Mouse (Mus musculus) heart, postnatal 25 days (tissue): Measurements from ENCODE around the gene Alox5ap. TPM values are rescaled to one million over a fixed set of nuclear protein-coding genes. Genes with fewer than 3 reads are reported as not detected.
A peak's percentile ranks its signal among the peaks of the same experiment; 100 is the strongest.

ENCODE experiments used
- DNase-seq: peaks from one replicate; pipeline ENCODE4 v3.0.0; 2022; ENCODE audit warnings: low spot score
- intact Hi-C: fragments of 180-260 bp; cut with DNase I; formaldehyde crosslinking; loops from one replicate; pipeline ENCODE4 v1.15.1; 2025
- total RNA-seq, 2 experiments: library from RNA; stranded (reverse); gene quantifications; 2 replicates each; pipeline ENCODE4 v1.2.3; 2021

Alox5ap gene
- total RNA-seq: 10 to 100 TPM; 16.5 to 17.0 TPM

DNA sequence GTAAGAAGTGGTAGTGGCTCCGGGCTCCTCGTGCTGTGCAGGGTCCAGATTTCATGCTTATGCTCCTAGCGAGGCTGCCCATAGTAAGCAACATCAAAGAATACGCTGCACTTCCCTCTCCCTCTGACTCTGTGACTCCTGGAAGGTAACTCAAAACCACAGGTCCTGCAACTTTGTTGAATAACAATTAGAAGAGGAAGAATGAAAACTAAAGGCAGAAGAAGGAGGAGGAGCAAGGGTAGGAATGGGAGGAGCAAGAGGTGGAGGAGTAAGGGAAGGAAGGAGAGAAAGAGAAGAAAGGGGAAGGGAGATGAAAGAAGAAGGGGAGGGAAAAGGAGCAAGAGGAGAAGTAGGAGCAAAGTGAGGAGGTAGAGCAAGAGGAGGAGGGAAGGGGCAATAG lies at the start of gene Alox5ap:
TSS of gene Alox5ap (plus strand) at position 363 of the 400 bp plus-strand sequence.
- intact Hi-C loops: no loop called here
- no peak for DNase-seq

DNA sequence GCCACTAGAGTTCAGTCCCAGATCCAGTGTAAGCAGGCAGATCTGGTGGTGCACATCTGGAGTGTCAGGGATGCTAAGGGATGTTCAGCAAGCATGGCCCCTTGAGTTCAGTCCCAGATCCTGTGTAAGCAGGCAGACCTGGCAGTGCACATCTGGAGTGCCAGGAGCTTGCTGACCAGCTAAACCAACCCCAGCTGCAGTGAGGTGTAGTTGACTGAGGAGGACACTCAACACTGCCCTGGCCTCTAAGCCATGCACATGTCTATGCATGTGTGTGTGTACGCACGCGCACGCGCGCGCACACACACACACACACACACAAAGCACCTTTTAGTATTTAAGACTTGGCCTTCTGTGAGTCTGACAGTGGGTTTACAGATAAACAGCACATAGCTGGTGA lies 49.0 kb upstream of the Alox5ap start:
- intact Hi-C loops: no loop called here
- no peak for DNase-seq

DNA sequence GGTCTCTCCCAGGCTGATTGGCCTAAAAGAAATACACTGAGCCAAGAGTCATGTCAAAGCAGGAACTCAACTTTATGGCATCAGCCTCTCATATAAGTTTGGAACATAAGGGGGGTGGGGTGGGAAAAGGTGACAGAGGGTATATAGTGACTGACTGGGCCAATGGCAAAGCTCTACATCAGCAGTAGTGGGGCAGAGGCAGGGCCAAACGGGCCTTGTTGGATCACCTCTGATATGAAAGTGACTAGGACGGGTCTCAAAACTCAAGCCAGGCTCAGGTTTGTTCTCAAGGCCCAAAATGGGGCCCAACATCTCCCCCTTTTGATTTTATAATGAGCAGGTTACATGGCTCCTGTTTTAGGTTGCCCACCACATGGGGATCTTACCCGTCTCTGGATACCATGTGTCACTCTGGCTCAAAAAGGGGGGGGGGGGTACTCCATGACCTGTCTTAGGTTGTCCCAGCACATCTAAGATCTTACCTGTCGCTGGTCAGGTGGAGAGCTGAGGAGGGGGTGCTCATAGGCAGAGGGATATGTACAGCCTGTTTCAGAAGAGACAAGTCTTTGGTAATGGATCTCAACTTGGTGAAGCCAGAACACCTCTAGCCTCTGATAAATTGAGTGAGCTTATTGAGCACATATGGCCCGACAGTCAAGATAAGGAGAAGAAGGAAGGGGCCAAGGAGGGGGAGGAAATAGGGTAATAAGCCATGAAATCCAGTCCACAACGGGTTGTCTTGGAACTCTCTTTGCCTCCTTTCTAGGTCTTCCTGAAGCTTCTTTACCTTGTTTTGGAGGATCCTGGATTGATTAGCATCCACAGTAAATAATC lies 46.8 kb upstream of the Alox5ap start:
- no peak for DNase-seq
- intact Hi-C loops: no loop called here

DNA sequence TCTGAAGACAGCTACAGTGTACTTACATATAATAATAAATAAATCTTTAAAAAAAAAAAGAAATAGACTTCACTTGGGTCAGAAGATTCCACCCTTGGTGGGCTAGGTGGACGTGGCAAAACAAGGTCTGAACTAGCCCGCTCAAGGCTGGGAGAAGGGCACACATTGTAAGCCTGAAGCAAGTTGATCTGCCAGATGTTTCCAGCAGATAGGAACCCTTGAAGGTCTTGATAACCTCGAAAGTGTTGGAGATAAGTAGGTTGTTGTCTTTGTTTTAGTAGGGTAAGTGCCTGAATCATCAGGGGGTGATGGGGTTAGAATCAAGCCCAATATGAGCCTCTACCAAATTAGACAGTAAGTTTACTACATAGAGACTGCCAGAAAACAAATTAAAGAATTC lies 45.1 kb upstream of the Alox5ap start:
- intact Hi-C loops: no loop called here
- no peak for DNase-seq

DNA sequence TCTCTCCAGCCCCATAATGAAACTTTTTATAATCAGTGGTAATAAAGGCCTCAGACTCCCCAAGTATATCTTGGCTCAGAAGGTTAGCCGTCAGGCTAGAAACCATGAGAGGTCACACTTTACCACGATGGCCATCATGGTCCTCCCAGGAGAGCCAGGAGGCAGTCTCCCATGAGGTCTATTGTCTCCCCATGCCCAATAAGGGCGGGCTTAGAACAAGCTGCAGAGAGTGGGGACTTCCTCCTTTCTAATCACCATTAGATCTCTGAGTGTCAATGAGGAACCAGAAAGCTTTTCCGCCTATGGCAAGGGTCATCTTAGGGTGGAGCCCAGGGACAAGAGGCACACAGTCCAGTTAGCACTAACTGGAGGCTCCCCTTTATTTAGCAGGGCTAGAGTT lies 43.2 kb upstream of the Alox5ap start:
- DNase-seq: no peak
- intact Hi-C loops: no loop called here

DNA sequence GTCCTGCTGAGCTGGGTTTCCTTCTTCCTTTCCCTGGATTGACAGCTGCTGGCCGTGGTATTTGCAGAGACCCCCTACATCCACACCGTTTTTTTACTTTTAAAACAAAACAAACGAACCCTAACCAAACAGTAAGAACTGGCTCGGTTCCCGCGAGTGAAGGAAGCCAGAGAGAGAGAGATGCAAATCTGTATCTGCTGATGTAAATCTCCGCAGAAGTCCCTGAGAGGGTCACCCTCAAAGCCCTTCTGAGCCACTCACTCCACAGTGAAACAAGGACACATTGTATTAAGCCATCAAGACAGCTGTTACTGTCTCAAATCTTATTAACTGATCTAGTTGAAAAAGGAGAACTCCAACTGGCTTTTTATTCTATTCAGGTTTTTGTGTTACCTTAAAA lies 39.9 kb upstream of the Alox5ap start:
- intact Hi-C loops: loop anchor here (5.0 kb wide), 1 partner anchor 172 kb away; no protein-coding TSS in a partner anchor

DNA sequence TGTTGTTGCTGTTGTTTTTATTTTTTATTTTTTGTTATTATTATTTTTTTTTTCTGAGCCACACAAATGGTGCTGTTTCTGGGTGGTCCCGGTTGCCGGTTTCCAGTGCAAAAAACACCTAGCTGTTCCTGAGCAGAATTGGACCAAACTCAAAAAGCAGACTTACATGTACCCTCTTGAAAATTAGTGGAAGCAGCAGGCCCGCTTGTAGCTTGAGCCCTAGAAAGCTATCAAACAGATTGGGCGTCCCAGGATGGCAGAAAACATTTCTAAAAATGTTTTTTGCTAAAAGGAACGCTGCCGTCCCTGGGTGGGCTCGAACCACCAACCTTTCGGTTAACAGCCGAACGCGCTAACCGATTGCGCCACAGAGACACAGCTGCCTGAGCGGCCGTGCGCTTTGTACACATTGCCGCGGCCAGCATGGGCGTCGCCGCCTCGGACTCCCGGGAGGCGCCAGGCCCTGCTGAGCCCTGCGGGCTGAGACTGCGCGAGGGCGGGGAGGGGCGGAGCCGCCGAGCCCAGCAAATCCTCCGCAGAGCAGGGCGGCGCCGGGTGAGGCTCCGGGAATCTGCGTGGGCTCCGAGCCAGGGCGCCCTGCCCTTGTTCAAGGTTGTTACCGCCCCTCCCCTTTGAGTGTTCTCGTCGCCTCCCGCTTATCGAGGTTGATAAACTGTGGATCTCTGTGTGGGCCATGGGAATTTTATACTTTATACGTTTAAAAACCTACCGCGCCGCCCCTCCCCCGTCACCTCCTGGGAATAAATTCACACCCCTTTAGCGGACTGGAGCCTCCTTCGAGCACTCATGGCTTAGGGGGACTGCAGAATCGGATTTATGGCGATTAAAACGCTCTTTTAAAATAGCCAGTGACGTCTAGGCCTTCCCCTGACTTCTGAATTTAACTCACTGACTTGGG lies 35.6 kb upstream of the Alox5ap start:
- DNase-seq: peak; percentile 98
- intact Hi-C loops: loop anchor here (1.0 to 5.0 kb wide), 2 partner anchors 45 to 177 kb away; partner anchors contain the start of genes Hmgb1 and Uspl1

More for the DNA sequence above, 39.9 kb upstream of the Alox5ap start:
- DNase-seq: no peak

DNA sequence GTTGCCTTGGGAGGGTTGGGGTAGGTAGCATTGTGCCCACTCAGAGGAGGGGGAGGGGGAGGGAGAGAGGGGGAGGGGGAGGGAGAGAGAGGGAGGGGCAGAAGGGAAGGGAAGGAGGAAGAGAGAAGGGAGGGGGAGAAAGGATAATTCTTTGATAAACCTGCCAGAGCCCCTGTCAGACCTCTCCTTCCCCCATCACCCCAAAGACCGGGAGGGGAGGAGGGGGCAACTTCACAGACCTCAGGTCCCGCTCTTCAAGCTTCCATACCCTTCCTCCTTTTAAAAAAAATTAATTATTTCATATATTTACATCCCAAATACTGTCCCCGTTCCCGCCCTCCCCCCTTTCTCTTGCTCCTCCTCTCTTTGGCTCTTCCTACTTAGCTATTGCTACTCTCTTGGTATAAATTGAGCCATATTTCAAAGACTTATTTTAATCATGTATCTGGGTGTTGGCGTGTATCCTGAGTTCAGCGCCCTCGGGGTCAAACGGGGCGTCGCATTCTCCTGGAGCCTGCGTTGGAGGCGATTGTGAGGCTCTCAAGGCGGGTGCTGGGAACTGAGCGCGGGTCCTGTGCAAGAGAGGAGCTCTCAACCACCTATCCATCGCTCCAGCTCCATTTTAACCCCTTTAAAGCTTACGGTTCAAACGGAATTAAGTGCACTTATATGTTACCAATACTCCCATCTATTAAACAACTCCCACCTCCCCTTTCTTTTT lies 34.8 kb upstream of the Alox5ap start:
- DNase-seq: no peak
- intact Hi-C loops: loop anchor here (1.0 to 5.0 kb wide), 2 partner anchors 45 to 177 kb away; partner anchors contain the start of genes Hmgb1 and Uspl1

DNA sequence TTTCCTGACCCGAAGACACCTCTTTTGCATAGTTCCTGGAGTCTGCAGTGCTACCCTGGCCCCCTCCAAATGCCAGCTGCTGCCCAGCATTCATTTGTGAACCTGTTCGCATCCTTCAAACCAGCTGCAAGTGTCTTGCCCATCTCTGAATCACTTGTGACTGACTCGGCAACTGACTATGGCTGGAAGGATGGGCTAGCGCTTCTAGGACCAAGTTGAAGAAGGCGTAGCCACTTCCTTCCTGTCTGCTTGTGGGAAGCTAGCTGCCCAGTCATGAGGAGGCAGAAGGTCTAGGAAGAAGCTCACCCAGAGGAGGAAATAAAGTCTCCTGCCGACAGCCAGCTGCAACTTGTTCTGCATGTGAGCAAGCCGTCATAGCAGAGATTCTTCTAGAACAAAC lies 29.6 kb upstream of the Alox5ap start:
- DNase-seq: no peak
- intact Hi-C loops: no loop called here

DNA sequence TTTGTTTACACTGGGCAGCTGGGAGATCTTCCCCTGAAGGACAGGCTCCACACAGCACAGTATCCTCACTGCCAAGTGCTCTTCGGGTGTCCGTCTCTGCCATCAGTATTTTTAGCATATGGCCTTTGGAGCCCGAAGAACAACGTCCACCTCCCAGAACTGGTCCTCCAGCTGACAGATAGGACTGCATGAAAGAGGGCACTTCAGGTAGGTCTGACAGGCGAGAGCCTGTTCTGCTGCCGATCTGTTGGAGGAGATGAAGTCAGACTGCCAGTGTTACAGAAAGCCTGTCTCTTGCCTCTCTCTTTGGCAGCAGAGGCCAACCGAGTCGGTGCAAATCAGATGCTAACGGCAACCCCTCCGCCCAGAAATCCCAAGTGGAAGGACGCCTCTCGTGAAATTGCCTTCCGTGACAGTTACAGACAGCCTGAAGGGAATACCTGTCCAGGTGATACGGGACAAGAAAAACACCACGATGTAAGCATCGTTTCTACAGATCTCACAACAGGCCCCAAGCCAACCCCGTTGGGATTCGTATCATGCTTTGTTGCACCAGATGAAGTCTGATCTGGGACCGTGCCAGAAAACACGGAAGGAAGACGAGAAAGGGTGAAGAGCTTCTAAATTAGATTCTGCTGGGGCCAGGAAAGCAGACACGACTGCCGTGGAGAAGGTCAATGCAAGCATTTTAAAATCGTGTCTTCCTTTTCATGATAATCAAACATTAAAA lies 27.2 kb upstream of the Alox5ap start:
- no peak for DNase-seq
- intact Hi-C loops: no loop called here

DNA sequence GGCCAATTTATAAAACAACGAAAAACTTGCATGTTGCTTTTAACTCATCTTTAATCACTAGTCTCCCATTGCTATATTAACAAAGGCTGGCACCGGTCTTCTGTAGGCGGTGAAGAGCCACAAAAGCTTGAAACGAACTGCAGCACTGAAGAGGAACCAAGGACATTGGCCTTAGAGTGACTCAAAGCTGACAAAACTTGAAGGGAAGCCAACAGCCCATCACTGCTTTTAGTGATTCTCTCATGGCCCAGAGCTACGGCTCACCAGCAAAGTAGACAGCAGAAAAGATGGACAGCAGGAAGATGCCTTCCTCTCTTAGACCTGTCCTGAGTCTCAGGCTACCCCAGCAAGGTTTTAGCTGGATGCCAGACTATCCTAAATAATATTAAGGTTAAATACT lies 22.1 kb upstream of the Alox5ap start:
- intact Hi-C loops: no loop called here
- DNase-seq: no peak

DNA sequence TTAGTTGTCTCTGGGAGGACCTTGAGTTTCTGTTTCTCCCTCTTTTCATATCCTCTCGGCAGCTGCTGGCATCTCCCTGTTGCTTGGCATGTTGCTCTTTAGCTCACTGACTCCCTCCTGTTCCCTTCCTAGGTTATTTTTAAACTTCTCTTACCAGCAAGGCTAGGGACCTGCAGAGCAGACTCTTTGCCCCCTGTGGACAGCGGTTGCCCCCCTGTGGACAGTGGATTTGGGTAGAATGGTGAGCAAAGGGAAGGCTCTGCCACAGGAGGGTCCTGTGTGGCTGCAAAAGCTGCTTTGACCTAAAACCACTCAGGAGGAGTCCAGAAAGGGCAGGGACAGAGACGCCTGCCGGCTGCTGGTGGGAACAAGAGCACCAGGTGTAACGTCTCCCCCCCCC lies 21.5 kb upstream of the Alox5ap start:
- no peak for DNase-seq
- intact Hi-C loops: no loop called here

DNA sequence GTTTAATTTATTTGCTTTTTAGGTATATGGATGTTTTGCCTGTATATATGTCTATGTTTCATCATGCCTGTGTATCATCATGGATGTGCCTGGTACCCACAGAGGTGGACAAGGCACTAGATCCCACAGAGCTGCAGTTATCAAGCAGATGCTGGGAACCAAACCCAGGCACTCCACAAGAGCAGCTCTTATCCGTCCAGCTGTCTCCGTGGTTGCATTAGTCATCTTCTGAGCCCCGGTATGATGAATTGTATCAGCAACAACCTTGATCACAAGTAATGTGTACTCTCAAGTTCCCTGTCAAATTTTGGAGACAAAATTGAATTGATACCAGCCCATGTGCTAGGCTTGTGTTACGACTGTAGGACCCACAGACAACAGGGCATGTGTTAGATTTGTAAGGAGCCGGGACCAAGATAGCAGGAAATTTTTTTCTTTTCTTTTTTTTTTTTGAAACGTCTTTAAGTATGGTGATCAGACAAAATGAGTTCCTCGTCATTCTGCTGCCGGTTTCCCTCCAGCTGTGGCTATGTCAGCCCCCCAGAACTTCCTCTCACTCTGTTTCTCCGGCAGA lies 19.1 kb upstream of the Alox5ap start:
- DNase-seq: no peak
- intact Hi-C loops: no loop called here

DNA sequence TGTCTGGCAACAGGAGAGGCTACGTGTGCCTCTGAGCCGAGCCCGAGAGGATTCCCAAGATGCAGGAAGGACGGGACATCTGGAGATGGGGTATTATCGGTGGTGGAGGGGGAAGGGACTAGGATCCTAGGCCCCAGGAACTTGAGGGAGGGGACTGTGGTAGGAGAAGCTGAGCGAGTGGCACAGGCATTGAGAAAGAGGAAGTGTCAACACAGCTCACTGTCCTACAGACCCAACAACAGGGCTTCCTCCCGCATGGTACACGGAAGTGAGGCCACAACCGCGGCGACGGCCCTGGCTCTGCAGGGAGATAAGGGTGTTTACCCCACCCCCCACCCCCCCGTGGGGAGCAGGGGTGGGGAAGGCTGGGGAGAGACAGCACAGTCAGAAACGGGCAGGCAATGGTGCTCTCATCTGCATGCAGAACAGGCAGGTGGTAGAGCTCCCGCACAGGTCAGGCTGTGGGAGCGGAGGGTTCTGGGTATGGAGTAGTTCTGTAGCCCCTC lies 18.5 kb upstream of the Alox5ap start:
- DNase-seq: peak; percentile 53
- intact Hi-C loops: no loop called here

DNA sequence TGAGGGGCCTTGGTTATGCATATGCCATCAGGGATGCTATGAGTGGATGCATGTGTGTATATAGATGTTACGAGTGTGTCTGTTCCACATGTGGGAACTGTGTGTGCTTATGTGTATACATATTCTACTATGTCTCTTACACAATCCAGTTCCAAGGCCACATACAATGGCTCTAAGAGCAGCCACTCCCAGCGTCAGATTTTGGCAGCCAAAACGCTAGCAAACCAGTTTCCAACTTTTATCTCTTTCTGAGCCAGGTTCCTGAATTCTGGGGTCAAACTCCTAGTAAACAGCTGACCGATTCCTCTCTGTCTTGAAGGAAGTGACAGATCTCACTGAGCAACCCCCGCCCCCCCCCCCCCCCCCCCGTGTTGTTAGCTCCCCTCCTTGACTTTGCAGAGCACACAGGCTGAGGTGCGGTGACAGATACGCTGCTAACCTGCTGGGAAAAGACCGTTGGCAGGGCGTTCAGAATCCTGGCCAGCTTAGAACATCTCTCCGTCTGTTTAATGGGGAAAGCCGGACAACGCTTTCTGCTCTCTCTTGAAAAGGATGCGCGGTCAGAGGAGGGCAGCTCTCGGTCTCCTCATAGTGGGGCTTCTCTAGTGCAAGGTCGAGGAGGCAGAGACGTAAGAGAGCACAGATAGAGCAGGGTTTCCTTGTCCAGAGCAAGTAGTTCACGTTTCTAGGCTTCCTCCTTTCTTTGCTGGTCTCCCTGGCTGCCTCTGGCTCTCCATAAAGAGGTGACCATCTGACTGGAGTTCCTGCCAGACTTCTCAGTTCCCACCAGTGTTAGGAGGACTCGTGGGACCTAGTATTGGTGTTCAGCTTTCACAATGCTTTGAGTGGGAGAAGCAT lies 17.3 kb upstream of the Alox5ap start:
- DNase-seq: no peak
- intact Hi-C loops: no loop called here

DNA sequence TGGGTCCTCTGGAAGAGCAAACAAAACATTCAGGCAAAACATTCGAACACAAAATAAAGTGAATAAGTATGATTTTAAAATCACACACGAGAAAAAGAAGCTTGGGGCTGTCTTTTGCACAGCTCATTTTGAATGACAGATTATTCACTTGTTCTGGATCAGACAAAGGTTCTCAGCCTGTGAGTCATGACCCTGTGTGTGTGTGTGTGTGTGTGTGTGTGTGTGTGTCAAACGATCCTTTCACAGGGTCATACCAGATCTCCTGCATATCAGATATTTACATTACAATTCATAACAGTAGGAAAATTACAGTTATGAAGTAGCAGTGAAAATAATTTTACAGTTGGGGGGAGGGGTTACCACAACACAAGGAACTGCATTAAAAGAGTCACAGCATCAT lies 12.3 kb upstream of the Alox5ap start:
- intact Hi-C loops: no loop called here
- DNase-seq: no peak

DNA sequence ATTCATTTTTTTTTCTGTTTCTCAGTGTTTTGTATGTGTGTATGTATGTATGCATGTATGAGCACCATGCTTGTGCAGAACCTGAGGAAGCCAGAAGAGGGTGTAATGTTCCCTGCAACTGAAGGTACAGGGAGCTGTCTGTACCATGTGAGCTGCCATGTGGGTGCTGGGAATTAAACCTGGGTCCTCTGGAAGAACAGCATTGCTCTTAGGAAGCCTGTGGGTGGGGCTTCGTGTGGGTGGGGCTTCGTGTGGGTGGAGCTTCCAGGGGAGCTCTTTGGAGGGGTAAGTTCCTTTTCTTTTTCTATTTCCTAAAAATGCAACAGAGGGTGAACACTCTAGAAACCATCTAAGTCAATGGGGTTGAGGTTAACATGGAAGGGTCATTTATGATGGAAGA lies 11.1 kb upstream of the Alox5ap start:
- intact Hi-C loops: no loop called here
- no peak for DNase-seq

DNA sequence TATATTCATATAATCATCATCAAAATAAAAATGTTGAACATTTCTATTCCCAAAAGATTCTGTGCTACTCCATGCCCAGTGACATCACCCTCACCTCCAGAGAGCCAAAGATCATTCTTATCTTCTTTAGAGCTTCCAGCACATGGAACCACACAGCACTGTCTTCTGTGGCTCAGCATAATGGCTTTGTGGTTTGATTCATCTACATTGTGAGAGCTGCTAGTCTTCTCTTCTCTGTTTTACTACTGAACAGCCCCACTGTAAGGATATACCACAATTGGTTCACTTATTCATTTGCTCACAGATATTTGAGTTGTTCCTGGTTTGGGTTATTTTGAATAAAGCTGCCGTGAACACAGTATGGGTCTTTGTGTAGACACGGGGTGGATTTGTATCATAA lies 9.0 kb upstream of the Alox5ap start:
- intact Hi-C loops: no loop called here
- no peak for DNase-seq
